Mouse (Mus musculus) embryo, embryonic 10.5 days (tissue): ENCODE measurements around the gene Prkra.
"Not testable (repeated sequence)": the region's sequence is repeated elsewhere in the genome, so short reads cannot be mapped to it uniquely, and the experiment has no call there.

Experiments used
- DNase-seq: peaks from one replicate; pipeline ENCODE4 v3.0.0-alpha.2; 2015; ENCODE audit warnings: low spot score

Gene Prkra

GRCm38 (mm10) chr2:76655444-76655843, 7.6 kb upstream of the Prkra start:
- no peak for DNase-seq

DNA sequence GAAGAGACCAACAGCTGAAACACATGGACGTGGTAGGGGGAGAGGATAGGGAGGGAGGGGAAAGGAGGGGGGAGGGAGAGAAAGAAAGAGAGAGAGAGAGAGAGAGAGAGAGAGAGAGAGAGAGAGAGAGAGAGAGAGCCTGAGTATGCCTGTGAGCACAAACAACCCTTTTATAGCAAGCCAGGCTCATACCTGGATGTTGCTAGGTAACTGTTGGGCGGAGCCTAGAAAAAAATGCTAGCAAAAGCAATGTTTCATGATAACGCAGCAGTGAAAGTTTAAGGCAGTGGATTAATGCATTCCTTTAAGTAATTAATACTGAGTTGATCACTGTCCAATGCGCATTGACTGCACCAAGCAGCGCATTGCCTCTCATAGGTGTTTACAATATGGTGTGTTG, 6.8 kb upstream of the Prkra start:
- DNase-seq: no peak

DNA sequence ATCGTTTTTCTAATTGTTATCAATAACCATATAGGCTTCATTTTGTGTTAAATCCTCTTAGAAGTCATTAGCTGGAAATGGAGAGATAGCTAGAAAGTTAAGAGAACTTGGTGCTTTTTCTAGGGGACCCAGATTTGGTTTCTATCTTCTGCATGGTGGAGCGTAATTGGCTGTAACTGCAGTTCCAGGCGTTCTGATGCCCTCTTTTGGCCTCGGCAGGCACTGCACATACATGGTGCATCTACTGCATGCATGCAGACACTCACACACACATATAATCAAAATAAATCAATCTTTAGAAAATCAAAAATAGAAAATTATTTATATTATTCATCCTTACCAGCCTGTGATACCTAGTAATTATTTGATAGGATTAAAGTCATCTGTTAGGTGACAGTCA, 5.3 kb upstream of the Prkra start:
- DNase-seq: no peak

DNA sequence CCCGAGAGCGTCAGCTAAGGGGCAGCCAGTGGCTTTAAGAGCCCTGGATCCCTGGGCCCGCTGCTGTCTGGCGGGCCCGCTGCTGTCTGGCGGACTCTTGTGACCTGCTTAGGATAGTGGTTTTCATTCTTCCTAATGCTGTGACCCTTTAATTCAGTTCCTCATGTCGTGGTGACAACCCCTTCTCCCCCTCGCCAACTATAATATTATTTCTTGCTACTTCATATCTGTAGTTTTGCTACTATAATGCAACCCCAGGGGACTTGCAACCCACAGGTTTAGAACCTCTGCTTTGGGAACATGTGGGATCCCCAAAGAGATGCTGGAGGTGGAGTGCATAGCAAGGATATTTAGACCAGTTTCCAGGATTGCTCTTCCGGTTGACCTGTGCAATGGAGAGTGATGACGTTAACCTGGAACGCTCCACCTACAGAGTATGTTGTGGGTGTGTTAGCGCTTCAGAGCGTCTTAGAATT, 889 bp upstream of the Prkra start:
- no peak for DNase-seq

DNA sequence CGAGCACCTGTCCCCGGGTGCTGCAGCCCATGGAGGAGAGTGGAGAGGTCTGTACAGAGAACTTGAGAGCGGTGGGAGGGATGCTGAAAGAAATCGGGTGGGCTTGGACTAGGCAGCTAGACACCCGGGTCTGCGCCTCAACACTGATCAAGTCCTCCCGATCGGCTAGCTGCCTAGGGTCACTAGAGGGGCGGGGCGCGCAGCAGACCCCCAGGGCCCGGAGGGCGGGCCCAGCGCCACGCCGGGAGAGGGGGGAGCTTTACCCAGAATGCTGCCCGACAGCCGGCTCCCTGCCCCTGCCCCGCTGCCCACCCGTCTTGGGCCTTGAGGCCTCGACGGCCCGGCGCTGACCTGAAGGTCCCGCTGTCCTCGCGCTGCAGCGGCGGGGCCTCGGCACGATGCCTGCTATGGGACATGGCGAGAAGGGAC, 360 bp downstream of the Prkra start:
- peak; percentile 79 for DNase-seq

DNA sequence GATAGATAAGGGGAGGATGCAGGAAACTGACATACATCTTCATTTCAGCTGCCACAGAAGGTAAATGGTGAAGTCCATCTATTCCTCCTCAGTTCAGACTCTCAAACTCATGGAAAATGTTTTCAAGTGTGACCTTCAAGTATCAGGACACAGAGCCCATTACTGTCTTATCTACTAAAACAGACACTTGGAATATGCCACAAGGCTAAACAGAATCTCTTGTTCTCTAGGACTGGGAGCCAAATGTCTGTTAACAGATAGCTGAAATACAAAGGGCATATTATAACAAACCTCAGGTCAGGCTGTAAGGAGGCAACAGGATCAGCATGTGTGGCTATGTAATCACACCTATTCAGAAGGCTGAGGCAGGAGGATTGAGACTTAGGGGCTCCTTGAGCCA, 4.0 kb downstream of the Prkra start:
- DNase-seq: no peak

DNA sequence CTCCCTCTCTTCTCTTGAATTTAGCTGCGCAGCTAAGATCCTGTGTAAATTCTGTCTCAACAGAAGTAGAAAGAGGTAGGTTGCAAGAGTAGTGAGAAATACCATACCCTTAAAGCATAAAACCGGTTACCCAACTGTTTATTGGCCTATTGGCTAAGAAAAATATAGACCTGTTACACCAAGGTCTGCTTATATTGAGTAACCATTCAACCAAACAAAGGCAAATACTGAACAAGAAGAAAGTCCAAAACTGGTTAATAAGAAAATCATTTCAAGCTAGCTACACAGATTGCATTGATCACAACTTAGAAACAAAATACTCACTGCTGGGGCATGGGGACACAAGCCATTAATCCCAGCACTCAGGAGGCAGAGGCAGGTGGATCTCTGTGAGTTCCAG, 8.2 kb downstream of the Prkra start:
- no peak for DNase-seq

DNA sequence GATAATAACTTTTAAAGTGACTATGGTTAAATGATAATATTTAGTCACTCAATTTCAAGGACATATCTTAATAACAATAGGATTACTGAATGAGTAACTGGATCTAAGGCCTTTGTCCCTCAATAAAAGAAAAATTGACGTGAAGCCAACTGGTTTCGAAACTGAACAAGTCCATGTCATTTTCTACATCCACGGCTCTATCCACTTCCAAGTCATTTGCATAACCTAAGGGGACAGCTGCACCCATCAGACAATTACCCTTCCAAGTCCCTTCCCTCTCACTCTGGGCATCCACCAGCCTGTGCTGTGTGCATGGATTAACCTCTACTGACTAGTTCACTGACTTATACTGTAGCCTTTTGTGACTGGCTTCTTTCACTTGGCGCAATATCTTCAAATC, 16.2 kb downstream of the Prkra start:
- DNase-seq: no peak

DNA sequence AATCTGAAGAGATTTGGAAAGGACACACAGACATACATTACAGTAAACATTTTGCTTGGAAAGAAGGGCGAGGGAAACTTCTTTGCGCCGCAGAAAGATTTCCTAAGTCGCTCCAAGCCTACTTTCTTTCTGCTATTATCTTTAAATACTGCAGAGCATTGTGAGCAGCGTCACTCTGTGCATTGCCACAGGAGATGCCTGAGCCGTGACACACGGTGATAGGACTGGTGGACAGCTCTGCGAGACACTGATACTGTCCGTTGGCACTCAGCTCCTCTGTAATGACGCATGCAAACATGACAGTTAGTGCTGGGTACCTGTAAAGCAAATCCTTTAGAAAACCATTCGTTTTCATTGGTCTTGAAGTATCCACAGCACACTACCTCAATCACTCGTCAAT, 17.5 kb downstream of the Prkra start:
- DNase-seq: no peak

GRCm38 (mm10) chr2:76622316-76622715, 25.5 kb downstream of the Prkra start:
- DNase-seq: not testable (repeated sequence)

- DNase-seq: peak; percentile 8
These were observed 26.1 kb downstream of the Prkra start for GRCm38 (mm10) chr2:76621724-76622123.

- no peak for DNase-seq
These were observed 27.6 kb downstream of the Prkra start for GRCm38 (mm10) chr2:76620188-76620587.

GRCm38 (mm10) chr2:76618078-76618477, 29.7 kb downstream of the Prkra start:
- DNase-seq: peak; percentile 65

DNA sequence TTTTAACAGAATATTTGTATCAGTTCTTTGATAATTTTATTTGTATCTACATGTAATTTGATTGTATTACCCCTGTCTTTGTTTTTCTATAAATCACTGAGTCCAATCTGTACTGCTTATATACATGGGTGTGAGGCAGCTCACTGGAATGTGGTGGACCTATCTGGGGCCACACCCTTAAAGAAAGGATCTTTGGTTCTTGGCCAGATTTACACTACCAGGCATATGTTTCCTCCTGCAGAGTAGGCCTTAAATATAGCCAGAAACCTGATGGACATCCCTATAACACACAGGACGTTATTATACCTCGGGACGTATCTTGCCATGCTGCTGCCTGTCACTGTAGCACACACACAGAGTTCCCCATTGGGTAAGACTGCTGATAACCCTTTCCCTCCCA, 35.8 kb downstream of the Prkra start:
- no peak for DNase-seq

DNA sequence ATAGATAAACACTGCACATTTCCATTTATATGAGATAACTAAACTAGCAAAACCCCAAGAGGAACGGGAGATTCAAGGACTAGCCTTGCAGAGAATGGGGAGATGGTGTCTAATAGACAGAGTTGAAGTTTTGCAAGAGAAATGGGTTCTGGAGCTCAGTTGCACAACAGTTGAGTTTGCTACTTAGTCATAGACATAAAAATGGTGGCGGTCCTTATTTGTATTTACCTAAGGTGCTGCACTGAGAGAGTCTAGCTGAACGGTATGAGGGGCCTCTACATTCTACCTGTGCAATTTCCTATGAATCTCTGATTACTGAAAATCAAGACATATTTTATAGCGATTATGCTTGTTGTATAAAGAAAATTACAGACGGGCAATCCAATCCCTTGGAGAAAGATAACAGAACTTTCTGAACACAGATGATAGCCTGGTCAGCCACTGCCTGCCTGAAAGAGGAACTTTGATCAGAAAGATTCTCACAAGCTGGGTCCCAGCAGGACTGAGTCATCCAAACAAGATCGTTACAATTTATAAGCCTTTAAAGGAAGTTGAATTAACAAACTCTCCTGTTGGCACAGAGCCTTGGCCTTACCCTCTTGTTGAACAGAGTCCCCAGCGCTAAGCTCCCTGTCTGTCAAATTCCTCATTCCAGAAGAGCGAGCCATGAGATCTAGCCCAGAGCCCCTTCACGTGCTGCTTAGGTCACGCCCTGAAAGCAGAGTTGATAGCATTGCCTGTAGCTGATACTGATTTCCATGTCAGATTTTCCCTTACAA, 37.3 kb downstream of the Prkra start:
- no peak for DNase-seq

DNA sequence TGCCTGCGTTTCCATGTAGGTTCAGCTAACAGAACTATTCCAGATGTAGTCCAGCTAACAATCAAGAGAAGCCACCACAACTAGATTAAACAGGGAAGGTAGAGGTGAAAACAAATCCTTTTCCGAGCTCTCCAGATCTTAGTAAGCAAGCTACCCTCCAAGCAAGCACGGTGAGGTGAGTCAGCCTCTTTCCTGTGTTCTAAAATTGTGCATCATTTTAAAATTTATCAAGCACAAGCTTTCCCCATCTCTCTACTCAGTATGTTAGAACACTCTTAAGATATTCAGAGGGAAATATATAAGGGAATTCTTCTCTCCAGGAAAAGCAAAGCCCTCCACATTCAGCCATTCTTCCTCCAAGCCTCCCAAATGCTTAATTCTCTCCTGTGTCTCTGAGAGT, 41.1 kb downstream of the Prkra start:
- no peak for DNase-seq

DNA sequence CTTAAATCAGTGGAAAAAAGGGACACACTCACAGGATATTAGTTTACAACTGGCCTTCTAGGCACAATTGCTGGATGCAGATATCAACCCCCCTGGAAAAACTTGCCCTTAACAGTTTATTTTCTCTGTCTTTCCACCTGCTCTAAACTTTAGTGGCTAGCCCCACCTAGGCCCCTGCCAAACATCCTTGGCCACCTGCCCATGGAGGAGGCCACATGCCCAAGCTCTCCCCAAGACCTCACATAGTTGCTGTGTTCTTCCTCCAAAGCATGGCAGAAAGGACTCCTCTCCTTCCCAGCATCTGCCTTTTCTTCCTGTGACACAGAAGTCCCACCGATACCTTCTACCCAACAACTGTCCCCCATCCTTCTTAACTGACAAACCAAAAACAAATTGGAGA, 45.6 kb downstream of the Prkra start:
- no peak for DNase-seq

DNA sequence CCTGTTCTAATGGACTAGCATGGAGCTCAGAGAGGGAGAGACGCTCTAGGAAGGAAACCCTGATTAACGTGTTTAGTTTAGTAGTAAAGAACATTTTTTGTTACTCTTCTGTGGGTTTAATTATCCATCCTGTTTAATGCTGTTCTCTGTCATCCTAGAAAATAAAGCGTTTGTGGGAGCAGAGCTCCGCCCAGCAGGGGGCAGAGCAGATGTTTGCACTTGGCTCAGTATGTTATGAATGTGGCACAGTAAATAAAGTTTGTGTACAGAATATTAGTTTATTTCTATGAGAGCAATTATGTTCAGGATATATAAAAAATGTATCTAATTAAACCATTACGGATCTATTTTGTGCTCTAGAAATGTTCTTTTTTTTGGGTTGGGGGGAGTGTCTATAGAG, 48.6 kb downstream of the Prkra start:
- no peak for DNase-seq

DNA sequence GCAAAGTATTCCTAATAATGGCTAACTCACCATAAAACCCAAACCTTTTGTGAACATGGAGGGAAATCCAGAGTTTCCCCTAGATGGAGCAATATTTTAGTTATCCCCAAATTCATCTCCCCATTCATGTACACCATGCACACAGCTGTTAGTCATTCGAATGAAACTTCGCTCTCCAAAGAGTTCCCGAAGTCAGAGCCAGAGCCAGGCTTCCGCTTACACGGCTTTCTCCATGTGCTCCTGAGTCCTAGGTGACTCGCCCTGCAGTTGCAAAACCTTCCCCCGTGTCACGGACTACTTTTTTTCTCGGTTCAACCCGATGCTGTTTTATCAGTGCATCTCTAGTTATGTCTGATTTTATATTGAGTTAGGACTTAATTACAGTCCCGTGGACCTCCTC, 50.3 kb downstream of the Prkra start:
- DNase-seq: no peak

DNA sequence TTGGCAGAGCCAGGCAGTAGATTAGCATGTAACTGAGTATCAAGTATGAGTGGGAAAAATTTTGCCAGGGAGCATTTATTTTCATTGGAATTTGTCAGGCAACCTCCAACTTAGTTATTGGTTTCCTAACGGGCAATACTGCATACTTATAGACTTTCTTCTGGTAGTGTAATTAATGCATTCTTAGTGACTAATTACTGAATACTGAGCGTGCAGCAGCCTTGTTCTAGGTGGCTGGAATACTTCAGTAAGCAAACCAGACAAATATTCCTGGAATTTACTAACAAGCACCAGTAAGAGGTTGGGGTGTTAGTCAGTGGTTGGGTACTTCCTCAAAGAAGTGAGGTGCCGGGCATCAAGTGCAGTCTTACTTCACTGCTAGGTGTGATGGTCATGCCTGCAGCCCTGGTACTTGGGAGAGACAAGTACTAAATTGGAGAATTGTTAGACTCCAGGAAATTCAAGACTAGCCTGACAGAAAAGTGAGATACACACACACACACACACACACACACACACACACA, 55.4 kb downstream of the Prkra start:
- no peak for DNase-seq

DNA sequence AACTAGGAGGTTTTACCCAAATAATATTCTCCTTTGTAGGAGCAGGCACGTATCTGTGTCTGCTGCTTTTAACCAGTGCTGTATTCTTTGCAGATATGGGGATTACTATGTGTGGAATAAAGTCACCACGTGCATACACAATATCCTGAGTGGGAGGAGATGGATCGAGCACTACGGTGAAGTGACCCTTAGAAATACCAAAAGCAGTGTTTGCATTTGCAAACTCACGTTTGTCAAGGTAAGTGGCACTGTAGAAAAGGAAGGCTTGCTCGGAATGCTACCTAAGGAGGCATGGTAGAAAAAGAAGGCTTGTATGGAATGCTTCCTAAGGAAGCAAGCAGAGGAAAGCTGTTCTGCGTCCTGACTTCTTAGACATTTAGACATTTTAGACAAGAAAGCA, 57.6 kb downstream of the Prkra start:
- DNase-seq: no peak

DNA sequence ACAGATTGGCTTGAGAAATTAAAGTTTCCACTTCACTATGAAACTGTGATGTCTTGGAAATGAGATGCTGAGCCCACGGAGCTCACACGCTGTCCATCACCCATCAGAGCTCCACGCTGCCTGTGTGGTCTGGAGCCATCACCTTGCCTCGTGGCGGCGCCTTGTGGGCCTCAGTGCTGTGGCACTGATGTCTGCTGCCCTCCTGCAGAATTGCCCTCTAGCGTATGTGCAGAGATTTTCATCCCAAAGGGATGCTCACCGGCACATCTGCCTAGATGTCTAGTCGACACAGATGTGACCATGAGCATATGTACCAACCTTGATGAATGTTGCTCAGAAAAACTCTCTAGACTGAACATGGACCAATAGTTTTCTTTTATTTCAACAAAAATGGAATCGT, 60.9 kb downstream of the Prkra start:
- DNase-seq: no peak

- DNase-seq: no peak
These were observed 62.7 kb downstream of the Prkra start for GRCm38 (mm10) chr2:76585090-76585489.
